Mouse (Mus musculus) heart, embryonic 13.5 days (tissue): Measurements from ENCODE around the gene Zfp229. TPM values are rescaled to one million over a fixed set of nuclear protein-coding genes. Genes with fewer than 3 reads are reported as not detected.
"Not testable (repeated sequence)": the region's sequence is repeated elsewhere in the genome, so short reads cannot be mapped to it uniquely, and the experiment has no call there.

Experiments used
- ATAC-seq: fragments of 200-750 bp; cut with Nextera tagmentation; 2 replicates; pipeline ENCODE4 v1.8.0; 2017; ENCODE audit warnings: moderate TSS enrichment; ENCODE audit not compliant: insufficient number of reproducible peaks, low FRiP score, low TSS enrichment; ENCODE audit errors: extremely low read depth
- H3K27ac ChIP-seq: fragments of 300-500 bp; sonication (generic); replicated peaks from 2 replicates; pipeline ENCODE4 v1.5.1; 2015; ENCODE audit warnings: moderate library complexity, mild to moderate bottlenecking, inconsistent platforms
- H3K27me3 ChIP-seq: fragments of 300-500 bp; sonication (generic); replicated peaks from 2 replicates; pipeline ENCODE4 v1.6.1; 2015; ENCODE audit warnings: mild to moderate bottlenecking, inconsistent platforms
- H3K36me3 ChIP-seq: fragments of 300-500 bp; sonication (generic); 2 replicates; pipeline ENCODE4 v1.6.1; 2015; ENCODE audit warnings: mild to moderate bottlenecking, inconsistent platforms
- H3K4me1 ChIP-seq: fragments of 300-500 bp; sonication (generic); 2 replicates; pipeline ENCODE4 v1.6.1; 2015; ENCODE audit warnings: inconsistent platforms
- H3K4me2 ChIP-seq: fragments of 300-500 bp; sonication (generic); 2 replicates; pipeline ENCODE4 v1.6.1; 2015; ENCODE audit warnings: inconsistent platforms, mild to moderate bottlenecking, moderate library complexity
- H3K4me3 ChIP-seq: fragments of 300-500 bp; sonication (generic); 2 replicates; pipeline ENCODE4 v1.5.1; 2015; ENCODE audit warnings: moderate library complexity, mild to moderate bottlenecking, inconsistent platforms
- H3K9ac ChIP-seq: fragments of 300-500 bp; sonication (generic); 2 replicates; pipeline ENCODE4 v1.6.1; 2015; ENCODE audit warnings: inconsistent platforms, mild to moderate bottlenecking, moderate library complexity
- H3K9me3 ChIP-seq: fragments of 300-500 bp; sonication (generic); 2 replicates; pipeline ENCODE4 v1.6.1; 2016; ENCODE audit warnings: inconsistent platforms
- WGBS: fragments of 180-500 bp; shearing (Covaris S2); methylation state at CpG from one replicate; pipeline ENCODE4 v1.1.7; 2015; ENCODE audit warnings: mixed read lengths; 5-methylcytosine and 5-hydroxymethylcytosine counted together
- polyA plus RNA-seq: library from polyadenylated mRNA; unstranded; fragments of >200 nt; fragmentation: Nextera tagmentation; extraction: Ambion mirVana; gene quantifications from 2 replicates; pipeline ENCODE4 v1.2.1, GENCODE M21; 2015

The Zfp229 gene
- polyA plus RNA-seq: 4.0 TPM in 2 replicates

DNA sequence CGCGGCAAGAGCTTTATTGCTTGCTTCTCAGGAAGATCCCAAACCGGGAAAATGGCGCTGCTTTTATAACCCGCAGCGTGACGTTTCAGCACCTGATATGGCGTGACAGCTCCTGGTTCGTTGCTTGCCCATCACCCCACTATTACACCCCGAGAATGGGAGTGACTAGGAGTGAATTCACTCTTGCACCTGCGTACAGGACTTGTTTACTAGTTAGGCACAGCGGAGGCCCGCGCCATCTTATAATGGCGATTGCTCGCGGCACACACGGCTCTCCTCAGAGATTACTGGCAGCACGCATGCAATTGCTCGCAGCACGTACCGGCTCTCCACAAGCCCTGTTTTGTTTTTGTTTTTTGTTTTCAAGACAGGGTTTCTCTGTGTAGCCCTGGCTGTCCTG is at the start of gene Zfp229:
Gene Zfp229 (plus strand): TSS at position 301 of the 400 bp plus-strand sequence.
- H3K4me3 ChIP-seq, H3K4me2 ChIP-seq, H3K9me3 ChIP-seq, H3K27ac ChIP-seq, H3K27me3 ChIP-seq, H3K9ac ChIP-seq, ATAC-seq, H3K36me3 ChIP-seq: not testable (repeated sequence)
- WGBS: 95% methylated on average over 11 of the region's 22 CpGs
- peaks cover 10% of the 10 kb centered on the region for H3K4me1 ChIP-seq

DNA sequence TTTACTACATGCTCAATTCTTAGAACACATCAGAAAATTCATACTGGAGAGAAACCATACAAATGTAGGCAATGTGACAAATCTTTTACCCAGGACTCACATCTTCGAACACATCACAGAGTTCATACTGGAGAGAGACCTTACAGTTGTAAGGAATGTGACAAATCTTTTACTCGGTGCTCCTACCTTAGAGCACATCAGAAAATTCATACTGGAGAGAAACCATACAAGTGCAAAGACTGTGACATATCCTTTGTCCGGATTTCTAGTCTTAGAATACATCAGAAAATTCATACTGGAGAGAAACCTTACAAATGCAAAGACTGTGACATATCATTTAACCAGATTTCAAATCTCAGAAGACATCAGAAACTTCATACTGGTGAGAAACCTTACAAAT is 39.0 kb upstream of the Zfp229 start, which contains the start of gene Gm10226:
Gene Gm10226 (plus strand): TSS at position 301 of the 400 bp plus-strand sequence.
- no peak for ATAC-seq
- Histone ChIP-seq H3K36me3 (peaks cover 41% of the 10 kb centered on the region), H3K9me3 (no peaks in the 10 kb centered on the region), H3K27ac (no peak within 1 kb of the TSS), H3K27me3 (no peaks in the 10 kb centered on the region), H3K4me2 (no peak within 1 kb of the TSS), H3K9ac (no peak within 1 kb of the TSS), H3K4me3 (no peak within 1 kb of the TSS), H3K4me1 (no peaks in the 10 kb centered on the region)
- WGBS: 87% methylated on average over 3 of the region's 3 CpGs

DNA sequence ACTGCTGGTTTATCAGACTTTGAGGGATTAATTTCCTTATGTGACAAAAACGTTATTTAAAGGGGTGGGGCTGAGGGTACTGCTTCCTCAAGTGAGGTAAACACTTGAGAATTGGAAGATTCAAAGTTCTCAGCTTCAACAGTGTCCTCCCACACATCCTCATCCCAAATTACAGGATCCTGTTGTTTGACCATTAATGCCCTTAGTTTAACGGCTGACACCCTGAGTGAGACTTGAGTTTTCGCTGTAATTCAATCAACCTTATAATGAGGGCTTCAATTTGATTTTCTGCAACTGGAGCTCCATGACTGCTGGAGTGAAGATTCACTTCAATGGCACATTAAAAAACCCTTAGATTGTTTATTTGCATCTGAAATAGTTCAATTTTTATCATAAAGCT is 37.3 kb upstream of the Zfp229 start:
- no peak overlapping the region for H3K27ac ChIP-seq
- no peak for ATAC-seq
- no peak overlapping the region for H3K4me3 ChIP-seq
- H3K27me3 ChIP-seq: no peaks in the 10 kb centered on the region
- no peaks in the 10 kb centered on the region for H3K4me1 ChIP-seq
- H3K36me3 ChIP-seq: peaks cover 34% of the 10 kb centered on the region
- no peaks in the 10 kb centered on the region for H3K9me3 ChIP-seq
- WGBS: 76% methylated on average over 3 of the region's 3 CpGs
- H3K4me2 ChIP-seq: no peak overlapping the region
- no peak overlapping the region for H3K9ac ChIP-seq

DNA sequence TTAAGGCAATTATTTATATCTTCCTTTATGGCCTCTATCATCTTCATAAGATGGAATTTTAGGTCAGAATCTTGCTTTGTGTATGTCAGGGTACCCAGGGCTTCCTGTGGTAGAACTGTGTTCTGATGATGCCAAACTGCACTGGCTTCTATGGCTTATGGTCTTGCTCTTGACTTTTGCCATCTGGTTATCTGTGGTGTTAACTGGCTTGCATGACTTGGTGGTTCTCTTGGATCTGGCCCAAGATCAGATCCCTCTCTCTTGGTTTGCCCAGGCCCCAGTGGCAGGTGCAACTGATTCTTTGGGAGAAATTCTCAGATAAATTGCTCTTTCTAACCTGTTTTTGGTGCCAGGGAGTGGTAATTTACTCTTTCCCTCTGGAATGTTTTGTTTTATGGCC is 34.5 kb upstream of the Zfp229 start:
- Histone ChIP-seq H3K27me3 (no peaks in the 10 kb centered on the region), H3K4me3 (no peak overlapping the region), H3K4me1 (no peaks in the 10 kb centered on the region), H3K4me2 (no peak overlapping the region), H3K9me3 (no peaks in the 10 kb centered on the region), H3K27ac (no peak overlapping the region), H3K36me3 (peaks cover 15% of the 10 kb centered on the region), H3K9ac (no peak overlapping the region)
- no peak for ATAC-seq

DNA sequence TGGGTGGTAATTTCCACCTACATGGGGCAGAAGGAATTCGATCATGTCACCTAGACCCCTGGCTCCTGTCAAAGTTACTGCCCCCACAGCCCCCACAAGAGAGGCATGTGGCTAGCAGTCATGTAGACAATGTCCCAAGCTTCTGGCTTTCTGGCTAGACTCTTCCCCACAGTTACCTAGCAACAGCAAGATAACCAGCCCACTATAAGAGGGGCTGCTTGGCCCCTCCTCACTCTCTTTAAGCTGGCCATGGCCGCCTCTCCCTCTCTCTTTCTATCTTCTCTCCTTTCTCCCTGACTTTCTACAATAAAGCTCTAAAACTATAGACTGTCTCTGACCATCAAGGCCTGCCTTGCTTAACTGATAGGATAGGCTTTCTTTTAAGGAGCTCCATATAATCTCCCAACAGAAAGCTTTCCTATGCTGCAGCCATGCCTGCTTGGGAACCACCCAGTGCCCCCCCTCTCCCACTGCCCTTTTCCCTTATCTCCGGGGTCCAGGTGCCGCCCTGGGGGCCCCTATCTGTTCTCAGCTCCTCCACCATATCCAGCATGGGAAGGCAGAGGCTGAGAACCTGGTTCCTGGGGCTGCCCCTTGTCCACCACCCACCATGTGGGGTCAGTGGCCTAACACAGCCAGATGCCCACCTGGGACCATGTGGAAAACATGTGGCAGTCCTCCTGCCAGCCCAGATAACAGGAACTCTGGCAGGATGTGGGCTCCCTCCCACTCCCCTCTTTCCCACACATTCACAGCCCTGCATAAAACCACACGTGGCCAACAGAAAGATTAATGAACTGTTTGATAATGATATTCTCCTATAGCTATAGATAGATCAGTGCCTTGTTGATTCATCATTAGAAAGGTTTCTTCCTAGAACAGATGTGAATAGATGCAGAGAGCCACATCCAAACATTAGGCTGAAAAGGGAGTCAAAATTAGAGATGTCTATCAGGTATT is 28.0 kb upstream of the Zfp229 start:
- WGBS: 18% methylated on average over 5 of the region's 5 CpGs
- Histone ChIP-seq H3K9me3 (no peaks in the 10 kb centered on the region), H3K27me3 (no peaks in the 10 kb centered on the region), H3K4me2 (no peak overlapping the region), H3K9ac (no peak overlapping the region), H3K4me1 (peaks cover 9% of the 10 kb centered on the region), H3K36me3 (no peaks in the 10 kb centered on the region), H3K27ac (no peak overlapping the region), H3K4me3 (no peak overlapping the region)
- peak; percentile 34; the same call in 1 of the 2 replicates for ATAC-seq

DNA sequence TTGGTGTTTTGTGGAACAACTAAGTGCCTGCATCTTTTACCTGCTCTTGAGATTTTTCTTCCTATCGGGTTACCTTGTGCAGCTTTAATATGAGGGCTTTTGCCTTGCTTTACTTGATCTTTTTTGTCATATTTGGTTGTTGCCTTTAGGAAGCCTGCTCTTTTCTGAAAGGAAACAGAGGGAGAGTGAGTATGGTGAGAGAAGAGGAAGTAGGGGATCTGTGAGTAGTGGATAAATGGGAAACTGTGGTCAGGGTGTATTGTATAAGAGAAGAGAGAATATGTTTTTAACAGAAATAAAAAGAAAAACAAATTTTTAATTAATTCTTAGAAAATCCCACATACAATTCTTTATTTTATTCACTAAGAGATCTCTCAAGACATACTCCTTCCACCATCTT is 27.2 kb upstream of the Zfp229 start:
- ATAC-seq: no peak
- Histone ChIP-seq H3K36me3 (no peaks in the 10 kb centered on the region), H3K4me3 (no peak overlapping the region), H3K4me2 (no peak overlapping the region), H3K4me1 (peaks cover 12% of the 10 kb centered on the region), H3K9ac (no peak overlapping the region), H3K27me3 (no peaks in the 10 kb centered on the region), H3K27ac (no peak overlapping the region), H3K9me3 (no peaks in the 10 kb centered on the region)
- WGBS: 63% methylated on average over 1 of the region's 1 CpGs

DNA sequence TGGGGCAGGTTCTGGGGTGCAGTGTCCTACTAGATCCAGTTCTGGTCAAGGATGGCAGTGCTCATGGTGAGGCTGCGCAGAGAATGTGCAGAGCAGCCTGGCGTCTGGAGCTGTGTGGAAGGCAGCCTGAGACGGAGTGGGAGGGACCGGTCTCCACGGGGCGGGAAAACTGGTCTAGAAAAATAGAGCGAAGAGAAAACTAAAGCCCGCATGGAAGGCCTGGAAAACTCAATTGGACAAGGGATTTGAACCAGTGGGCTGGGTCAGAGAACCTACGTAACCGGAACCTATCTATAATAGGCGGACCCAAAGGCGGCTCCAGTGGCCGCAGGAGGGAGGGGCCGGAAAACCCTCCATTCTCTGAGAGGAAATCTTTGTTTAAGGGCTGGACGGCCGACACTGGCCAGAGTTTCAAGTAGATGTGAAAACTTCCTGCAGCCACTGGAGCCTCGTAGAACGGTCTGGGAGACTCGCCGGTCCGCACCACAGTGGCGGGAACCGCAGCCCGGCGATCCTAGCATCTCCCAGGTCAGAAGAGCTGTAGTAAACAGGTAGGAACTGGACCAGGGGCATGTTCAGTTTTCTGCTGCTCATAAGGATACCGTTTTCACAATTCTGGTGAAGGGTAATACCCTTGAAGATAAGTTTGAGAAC is 23.1 kb upstream of the Zfp229 start, which contains the start of gene Zfp760:
Gene Zfp760 (plus strand): TSS at position 399 of the 654 bp plus-strand sequence.
- peaks cover 17% of the 10 kb centered on the region for H3K36me3 ChIP-seq
- peak within 1 kb of the TSS; percentile 72 for H3K4me2 ChIP-seq
- H3K27ac ChIP-seq: peak within 1 kb of the TSS; percentile 96
- no peaks in the 10 kb centered on the region for H3K9me3 ChIP-seq
- ATAC-seq: peak; percentile 90
- WGBS: 3% methylated on average over 26 of the region's 26 CpGs
- H3K4me3 ChIP-seq: peak within 1 kb of the TSS; percentile 74
- H3K4me1 ChIP-seq: peaks cover 15% of the 10 kb centered on the region
- H3K9ac ChIP-seq: peak within 1 kb of the TSS; percentile 87
- H3K27me3 ChIP-seq: no peaks in the 10 kb centered on the region

DNA sequence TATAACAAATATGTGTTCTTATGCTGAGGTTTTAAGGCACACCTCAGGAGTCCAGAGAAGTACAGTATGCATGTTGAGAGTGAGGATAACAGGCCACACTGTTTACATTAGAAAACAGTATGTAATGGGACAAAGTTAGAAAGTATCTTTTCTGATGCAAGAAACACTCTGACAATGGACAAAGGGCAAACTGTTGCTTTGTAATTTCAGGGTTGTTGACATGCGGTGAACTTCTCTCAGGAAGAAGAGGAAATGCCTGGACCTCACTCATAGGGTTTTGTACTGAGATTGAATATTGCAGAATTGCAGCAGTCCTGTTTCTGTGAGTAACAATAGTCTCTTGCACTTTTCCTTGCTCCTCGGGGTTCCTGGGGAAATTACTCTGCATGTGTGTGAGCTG is 22.2 kb upstream of the Zfp229 start:
- peaks cover 11% of the 10 kb centered on the region for H3K4me1 ChIP-seq
- peak overlapping the region; percentile 72 for H3K4me2 ChIP-seq
- WGBS: 47% methylated on average over 2 of the region's 2 CpGs
- peak overlapping the region; percentile 87 for H3K9ac ChIP-seq
- H3K27me3 ChIP-seq: no peaks in the 10 kb centered on the region
- peak overlapping the region; percentile 74 for H3K4me3 ChIP-seq
- H3K27ac ChIP-seq: peak overlapping the region; percentile 96
- ATAC-seq: no peak
- peaks cover 21% of the 10 kb centered on the region for H3K36me3 ChIP-seq
- H3K9me3 ChIP-seq: no peaks in the 10 kb centered on the region

DNA sequence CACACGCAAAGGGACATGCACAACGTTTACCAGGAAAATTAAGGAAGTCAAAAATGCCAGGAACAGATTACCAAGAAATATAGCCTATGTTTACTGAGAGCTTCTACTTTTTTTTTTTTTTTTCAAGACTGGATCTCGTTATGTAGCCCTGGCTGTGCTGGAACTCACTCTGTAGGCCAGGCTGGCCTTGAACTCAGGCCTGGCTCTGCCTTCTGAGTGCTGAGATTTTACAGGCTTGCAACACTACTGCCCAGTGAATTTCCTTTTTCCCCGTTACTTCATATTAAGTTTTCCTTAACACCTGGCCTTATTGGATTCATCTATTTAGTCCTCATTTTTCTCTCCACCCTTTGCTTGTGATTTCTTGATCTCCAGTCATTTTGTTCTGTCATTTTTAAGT is 2.5 kb downstream of the Zfp229 start:
- peaks cover 13% of the 10 kb centered on the region for H3K36me3 ChIP-seq
- no peaks in the 10 kb centered on the region for H3K27me3 ChIP-seq
- peak overlapping the region; percentile 83 for H3K9ac ChIP-seq
- no peak for ATAC-seq
- no peaks in the 10 kb centered on the region for H3K9me3 ChIP-seq
- H3K4me1 ChIP-seq: peaks cover 10% of the 10 kb centered on the region
- peak overlapping the region; percentile 70 for H3K4me2 ChIP-seq
- WGBS: 85% methylated on average over 4 of the region's 4 CpGs
- peak overlapping the region; percentile 86 for H3K27ac ChIP-seq
- H3K4me3 ChIP-seq: peak overlapping the region; percentile 75

DNA sequence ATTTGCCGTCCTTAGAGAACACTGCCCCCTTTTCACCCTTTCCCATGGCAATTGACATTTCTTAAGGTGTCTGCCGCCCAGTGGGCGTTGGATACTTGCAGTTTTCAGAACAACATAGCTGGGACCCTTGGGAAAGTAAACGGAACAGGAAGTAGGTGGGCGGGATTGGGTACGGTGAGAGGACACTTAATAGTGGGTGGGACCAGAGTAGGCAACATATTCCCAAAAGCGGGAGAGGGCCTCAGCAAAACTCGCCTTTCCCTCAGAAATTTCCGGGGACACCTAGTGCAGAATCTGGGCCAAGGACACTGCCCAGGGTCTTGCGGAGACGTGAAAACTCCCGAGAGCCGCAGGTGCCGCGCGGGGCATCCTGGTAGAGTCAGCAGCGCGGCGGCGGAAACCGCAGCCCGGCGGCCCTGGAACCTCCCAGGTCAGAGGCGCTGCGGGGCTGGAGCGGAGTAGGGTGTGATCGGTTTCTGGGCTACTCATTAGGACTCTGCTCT is 3.0 kb downstream of the Zfp229 start:
- Histone ChIP-seq H3K9me3 (no peaks in the 10 kb centered on the region), H3K36me3 (peaks cover 16% of the 10 kb centered on the region), H3K4me2 (peak overlapping the region; percentile 70), H3K4me3 (peak overlapping the region; percentile 75), H3K9ac (peak overlapping the region; percentile 83), H3K27ac (peak overlapping the region; percentile 86), H3K27me3 (no peaks in the 10 kb centered on the region), H3K4me1 (peaks cover 10% of the 10 kb centered on the region)
- peak; percentile 80; the same call in 1 of the 2 replicates for ATAC-seq
- WGBS: 1% methylated on average over 27 of the region's 27 CpGs

DNA sequence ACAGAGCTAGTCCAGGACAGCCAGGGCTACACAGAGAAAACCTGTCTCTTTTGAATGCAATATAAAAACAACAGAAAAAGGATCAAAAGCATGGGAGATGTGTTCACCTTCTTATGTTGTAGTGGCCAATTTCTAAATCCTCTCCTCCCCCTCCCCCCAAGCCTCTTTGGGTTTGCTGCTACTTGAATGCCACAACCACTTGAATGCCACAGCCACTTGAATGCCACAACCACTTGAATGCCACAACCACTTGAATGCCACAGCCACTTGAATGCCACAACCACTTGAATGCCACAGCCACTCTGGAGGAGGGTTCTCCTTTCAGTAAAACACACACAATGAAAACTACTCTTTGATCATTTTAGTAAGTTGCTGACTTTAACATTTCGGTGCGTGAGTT is 22.2 kb downstream of the Zfp229 start:
- peaks cover 9% of the 10 kb centered on the region; the same call in 1 of the 2 replicates for H3K4me1 ChIP-seq
- ATAC-seq: no peak
- no peak overlapping the region for H3K4me3 ChIP-seq
- 69% methylated on average over 2 of the region's 2 CpGs for WGBS
- H3K36me3 ChIP-seq: peaks cover under 1% of the 10 kb centered on the region
- H3K9ac ChIP-seq: no peak overlapping the region
- H3K9me3 ChIP-seq: no peaks in the 10 kb centered on the region
- H3K27ac ChIP-seq: no peak overlapping the region
- H3K27me3 ChIP-seq: no peaks in the 10 kb centered on the region
- H3K4me2 ChIP-seq: no peak overlapping the region
